Mouse (Mus musculus) B cell, adult 67 days (primary cell): ENCODE measurements around the gene Dhx58. TPM values are rescaled to one million over a fixed set of nuclear protein-coding genes. Genes with fewer than 3 reads are reported as not detected.

Experiments
- total RNA-seq, 2 experiments: library from RNA; stranded (reverse); gene quantifications; 4 replicates each; pipeline ENCODE4 v1.2.4; 2023

The Dhx58 gene
- total RNA-seq = 10 to 100 TPM; 18.5 to 34.8 TPM

DNA sequence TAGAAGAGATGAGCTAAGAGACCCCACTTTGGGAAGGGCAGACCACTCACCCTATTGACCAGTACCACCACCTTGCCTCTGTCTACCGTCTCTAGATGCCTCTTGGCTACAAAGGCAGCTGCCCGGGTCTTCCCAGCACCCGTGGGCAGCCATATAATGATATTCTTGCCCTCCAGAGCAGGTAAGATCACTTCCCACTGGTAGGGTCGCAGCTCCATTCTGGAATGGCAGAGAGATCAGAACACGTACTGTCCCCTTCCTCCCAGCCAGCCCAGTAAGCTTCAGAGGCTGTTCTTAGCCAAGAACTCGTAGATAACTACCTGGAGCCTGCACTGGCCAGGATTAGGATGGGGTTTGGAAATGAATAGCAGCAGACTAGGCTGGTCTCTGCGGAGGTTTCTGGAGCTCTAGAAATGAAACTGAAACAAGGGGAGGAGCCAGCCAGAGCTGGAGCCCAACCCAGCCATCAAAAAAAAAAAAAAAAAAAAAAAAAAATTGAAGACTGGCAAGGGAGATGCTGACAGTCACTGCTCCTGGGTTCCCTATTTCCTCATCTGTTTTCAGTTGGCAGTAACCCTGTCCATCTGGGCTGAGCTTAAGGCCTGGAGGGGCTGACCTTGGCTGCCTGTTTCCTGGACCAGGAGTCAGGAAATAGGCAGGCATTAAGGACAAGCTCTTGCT is at the start of gene Dhx58:
TSS of gene Dhx58 (minus strand) at position 421 of the 681 bp plus-strand sequence.

DNA sequence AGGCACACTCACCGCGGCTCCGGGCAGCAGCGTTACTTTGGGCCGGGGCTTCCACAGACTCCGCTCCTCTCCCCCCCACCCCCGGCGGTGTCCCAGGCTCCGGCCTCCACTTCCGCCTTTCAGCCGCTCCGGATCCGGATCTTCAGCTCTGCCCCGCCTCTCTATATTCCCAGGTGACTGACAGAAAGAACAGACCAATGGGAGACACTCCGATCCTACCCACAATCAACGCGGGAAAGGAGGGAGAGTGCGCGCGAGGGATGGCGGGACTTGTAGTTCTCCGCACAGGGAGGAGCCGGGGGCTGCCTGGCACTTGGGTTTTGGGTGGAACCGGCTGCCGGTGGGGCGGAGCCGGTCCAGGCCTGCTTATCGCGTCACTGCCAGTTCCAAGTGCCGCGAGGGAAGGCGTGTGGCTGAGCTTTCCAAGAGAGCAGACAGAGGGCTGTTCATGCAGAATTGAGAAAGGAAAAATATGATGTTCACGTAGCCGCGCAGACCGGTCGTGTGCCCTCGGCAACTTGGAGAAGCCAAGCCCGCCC is 34.1 kb upstream of the Dhx58 start, which contains the start of gene Rab5c:
TSS of gene Rab5c (minus strand) at position 150 of the 539 bp plus-strand sequence.

DNA sequence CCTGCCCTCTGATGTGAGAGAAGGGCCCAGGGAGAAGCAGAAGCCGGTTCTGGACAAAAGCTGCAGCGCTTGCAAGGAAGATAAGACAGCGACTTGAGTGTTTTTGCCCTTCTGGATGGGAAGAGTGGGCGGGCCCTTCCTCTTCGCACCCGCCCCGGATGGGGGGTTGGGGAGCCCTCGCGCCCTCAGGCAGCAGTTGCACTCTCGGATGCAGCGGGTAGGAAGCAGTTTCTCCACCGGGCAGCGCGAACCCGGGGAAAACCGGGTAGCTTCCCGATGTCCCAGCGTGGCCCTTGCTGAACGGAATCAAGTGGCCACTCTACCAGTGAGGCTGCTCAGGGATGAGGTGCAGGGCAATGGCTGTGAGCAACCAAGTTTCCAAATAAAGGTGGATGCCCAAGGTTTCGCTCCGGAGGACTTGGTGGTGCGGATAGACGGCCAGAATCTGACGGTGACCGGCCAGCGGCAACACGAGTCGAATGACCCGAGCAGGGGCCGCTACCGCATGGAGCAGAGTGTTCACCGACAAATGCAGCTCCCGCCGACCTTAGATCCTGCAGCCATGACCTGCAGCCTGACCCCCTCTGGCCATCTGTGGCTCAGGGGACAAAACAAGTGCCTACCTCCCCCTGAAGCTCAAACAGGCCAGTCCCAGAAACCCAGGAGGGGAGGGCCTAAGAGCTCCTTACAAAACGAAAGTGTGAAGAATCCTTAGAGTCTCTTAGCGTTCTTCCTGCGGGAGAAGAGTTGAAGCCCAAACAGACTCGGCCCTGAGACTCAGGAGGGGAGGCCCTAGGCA is 9.9 kb upstream of the Dhx58 start, which contains the start of gene Hspb9:
TSS of gene Hspb9 (plus strand) at position 116 of the 799 bp plus-strand sequence.

GRCm38 (mm10) chr11:100711783-100712615 is 7.9 kb upstream of the Dhx58 start, which contains the start of gene Kat2a:
Gene Kat2a (minus strand): TSS chr11:100712465.

DNA sequence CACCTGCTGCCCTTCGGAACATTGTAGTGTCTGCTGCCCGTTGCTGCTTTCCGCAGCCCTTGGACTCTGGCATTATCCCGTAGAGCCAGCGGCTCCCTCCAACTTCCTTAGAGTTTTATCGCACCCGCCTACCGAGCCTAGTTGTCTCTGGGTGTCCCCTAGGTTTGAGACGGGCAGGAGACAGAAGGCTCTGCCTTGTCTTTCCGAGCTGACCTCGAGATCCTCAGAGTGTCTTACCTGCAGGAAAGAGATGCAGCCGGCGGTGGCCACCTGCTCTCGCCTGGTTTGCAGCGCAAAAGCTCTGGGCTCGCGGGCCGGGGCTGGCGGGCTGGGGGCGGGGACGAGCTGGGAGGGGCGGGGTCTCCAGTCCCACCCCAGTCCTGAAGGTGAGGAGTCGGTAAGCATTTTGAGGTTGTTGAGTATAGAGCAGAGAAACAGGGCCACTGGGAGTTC is 11.9 kb downstream of the Dhx58 start, which contains the start of gene Zfp385c:
TSS of gene Zfp385c (minus strand) at position 292 of the 453 bp plus-strand sequence.

Other genes starting within 250 kb of the Dhx58 start
- gene Klhl11, start 231.5 kb downstream of the Dhx58 start, total RNA-seq = 10 to 100 TPM; 26.9 to 29.7 TPM
- 100 to 1,000 TPM; 147 to 175 TPM for gene Acly, start 176.3 kb downstream of the Dhx58 start, total RNA-seq
- gene Ttc25, start 158.7 kb downstream of the Dhx58 start, total RNA-seq = 1 to 10 TPM in 1 of 2 experiments, under 1 TPM in 1; 0.49 to 1.1 TPM
- gene Cnp, start 129.4 kb downstream of the Dhx58 start, total RNA-seq = 100 to 1,000 TPM; 194 to 195 TPM
- 10 to 100 TPM; 26.7 to 31.0 TPM for gene Nkiras2, start 85.0 kb downstream of the Dhx58 start, total RNA-seq
- 100 to 1,000 TPM; 510 to 568 TPM for gene Dnajc7, start 84.1 kb downstream of the Dhx58 start, total RNA-seq
- gene Zfp385c, start 11.8 kb downstream of the Dhx58 start, total RNA-seq = not detected
- 10 to 100 TPM; 41.1 to 44.3 TPM for gene Kat2a, start 8.2 kb upstream of the Dhx58 start, total RNA-seq
- gene Hspb9, start 9.6 kb upstream of the Dhx58 start, total RNA-seq = not detected
- gene Rab5c, start 33.9 kb upstream of the Dhx58 start, total RNA-seq = 100 to 1,000 TPM; 128 to 139 TPM
- 1 to 10 TPM; 3.0 to 4.3 TPM for gene Kcnh4, start 55.7 kb upstream of the Dhx58 start, total RNA-seq
- not detected for gene Hcrt, start 58.7 kb upstream of the Dhx58 start, total RNA-seq
- gene Ghdc, start 66.7 kb upstream of the Dhx58 start, total RNA-seq = 10 to 100 TPM; 15.8 to 22.5 TPM
- 10 to 100 TPM; 72.9 to 73.0 TPM for gene Stat5b, start 146.5 kb upstream of the Dhx58 start, total RNA-seq
- gene Stat5a, start 155.1 kb upstream of the Dhx58 start, total RNA-seq = 10 to 100 TPM; 40.0 to 40.6 TPM
- 100 to 1,000 TPM; 218 to 234 TPM for gene Stat3, start 235.3 kb upstream of the Dhx58 start, total RNA-seq